Mouse (Mus musculus): ENCODE measurements around the gene Gpr160.
"Not testable (repeated sequence)": the region's sequence is repeated elsewhere in the genome, so short reads cannot be mapped to it uniquely, and the experiment has no call there.

Gene Gpr160

DNA sequence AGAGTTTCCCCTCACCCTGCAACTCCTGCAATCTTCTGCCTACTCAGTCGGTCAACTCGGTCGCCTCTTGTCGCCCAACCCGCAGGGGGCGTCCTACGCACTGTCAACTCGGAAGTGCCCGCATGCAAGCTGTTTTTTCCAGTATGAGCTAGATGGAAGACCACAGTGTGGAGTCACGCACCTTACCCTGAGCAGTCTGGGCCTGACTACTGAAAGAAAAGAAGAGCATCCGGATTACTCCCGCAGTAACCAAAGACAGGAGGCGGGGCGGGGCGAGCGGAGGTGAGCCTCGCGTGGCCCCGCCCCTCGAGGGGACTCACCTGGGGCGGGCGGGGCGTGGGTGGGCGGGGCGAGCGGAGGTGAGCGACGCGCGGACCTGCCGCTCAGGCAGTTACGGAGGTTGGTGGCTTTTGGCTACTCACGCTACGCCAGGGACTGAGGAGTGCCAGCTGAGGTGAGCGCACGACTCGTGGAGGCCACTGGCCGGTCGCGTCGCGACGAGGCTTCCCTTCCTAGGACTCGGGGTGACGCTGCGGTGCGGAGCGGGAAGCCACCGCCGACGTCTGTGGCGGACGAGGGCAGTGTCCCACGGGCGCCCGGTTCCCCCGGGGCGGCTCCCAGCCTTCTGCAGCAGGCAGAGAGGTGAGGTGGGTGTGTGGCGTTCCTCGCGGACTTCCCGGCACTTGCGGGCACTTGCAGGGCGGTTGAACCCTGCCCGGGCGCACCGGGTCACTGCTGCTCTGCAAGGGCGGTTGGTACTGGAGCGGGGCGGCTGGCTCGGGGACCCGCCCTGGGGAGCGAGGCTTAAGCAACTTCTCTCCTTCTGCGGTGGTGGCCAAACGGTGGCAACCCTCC is at the start of gene Gpr160:
Gene Gpr160, plus strand, starts transcription at position 347 of the 855 bp plus-strand sequence.
- DNase-seq (ENCODE audit: low spot score in 2 of 2): peak; percentile 16 to 56

- DNase-seq (ENCODE audit: low spot score in 2 of 2): no peak
Measured at GRCm38 (mm10) chr3:30812881-30813280, 42.9 kb upstream of the Gpr160 start.

DNA sequence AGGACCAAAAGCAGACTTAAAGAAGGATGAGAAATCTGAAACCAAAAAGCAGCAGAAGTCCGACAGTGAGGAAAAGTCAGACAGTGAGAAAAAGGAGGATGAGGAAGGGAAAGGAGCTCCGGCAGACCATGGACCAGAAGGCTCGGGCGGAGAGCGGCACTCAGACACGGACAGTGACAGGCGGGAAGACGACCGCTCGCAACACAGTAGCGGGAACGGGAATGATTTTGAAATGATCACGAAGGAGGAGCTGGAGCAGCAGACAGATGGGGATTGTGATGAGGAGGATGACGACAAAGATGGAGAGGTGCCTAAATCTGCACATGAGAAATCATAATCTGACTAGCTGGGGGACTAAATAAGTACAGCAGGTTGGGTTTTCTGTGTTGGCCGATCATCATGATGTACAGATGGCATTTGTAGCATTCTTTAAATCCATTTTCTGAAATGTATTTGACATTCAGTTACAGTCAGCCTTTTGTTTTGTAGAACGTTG is 37.1 kb upstream of the Gpr160 start:
- DNase-seq (ENCODE audit: low spot score in 2 of 2): no peak

DNA sequence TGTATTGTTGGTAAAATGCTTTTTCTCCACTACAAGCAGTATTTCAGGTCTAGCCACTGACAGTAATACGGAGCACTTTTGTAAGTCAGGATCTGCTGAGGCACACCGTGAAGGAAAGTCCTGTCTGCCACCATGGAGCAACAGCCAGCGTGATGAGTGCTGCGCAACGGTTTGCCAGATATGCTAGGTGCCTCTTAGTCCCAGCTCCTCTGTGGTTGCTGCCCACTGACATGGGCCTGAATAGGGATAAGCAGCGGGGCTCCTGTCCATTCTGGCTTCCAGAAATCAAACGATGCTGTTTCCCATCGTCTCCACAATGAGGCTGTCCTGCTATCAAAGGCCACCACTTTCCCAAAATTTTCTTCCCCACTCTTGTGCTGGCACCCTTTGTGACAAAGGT is 33.6 kb upstream of the Gpr160 start:
- no peak for DNase-seq (ENCODE audit: low spot score in 2 of 2)

GRCm38 (mm10) chr3:30826069-30826468 is 29.7 kb upstream of the Gpr160 start:
- DNase-seq (ENCODE audit: low spot score in 2 of 2): no peak

DNA sequence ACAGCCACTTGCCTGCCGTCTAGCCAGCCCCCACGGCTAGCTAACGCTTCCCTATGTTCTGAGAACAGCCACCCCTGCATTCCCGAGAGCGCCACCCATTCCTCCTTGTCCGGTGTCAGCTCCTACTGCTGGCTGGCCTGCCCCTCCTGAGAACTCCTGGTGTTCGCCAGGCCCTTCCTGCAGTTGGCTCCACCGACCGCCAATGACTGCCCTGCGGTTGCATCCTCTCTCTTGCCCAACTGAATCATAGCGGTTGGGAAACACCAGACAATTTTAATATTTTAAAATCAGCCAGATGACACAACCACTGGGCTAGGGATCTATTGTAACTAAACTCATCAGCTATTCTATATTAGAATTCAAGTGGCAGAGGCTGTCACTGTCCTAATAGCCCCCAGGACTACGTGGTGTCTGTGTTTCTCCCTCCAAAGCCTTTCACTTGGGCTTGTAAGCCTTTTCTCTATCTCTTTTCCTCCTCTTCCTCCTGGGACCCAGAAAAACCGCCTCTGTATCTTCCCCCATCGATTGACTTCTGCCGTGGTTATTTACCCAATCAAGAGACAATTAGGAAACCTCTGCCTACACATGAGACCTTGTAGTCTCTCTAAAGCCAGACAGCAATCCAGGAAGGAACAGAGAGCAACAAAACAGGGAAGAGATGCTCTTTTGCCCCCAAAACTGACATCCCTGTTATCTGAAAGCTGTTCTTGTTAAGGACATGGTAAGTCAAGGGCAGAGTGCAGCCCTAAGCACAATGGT is 23.7 kb upstream of the Gpr160 start:
- DNase-seq (ENCODE audit: low spot score in 2 of 2): no peak

DNA sequence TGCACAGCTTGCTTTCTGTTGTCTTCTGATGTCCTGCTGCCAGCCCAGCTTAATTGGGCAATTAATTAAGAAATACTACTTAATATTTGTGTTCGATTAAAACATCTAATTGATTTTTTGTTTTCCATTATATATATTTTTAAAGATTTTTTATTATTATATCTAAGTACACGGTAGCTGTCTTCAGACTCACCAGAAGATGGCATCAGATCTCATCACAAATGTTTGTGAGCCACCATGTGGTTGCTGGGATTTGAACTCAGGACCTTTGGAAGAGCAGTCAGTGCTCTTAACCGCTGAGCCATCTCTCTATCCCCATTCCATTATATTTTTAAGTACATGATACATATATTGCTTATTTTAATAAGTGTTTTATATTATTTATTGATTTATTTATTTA is 22.5 kb upstream of the Gpr160 start:
- no peak for DNase-seq (ENCODE audit: low spot score in 2 of 2)

DNA sequence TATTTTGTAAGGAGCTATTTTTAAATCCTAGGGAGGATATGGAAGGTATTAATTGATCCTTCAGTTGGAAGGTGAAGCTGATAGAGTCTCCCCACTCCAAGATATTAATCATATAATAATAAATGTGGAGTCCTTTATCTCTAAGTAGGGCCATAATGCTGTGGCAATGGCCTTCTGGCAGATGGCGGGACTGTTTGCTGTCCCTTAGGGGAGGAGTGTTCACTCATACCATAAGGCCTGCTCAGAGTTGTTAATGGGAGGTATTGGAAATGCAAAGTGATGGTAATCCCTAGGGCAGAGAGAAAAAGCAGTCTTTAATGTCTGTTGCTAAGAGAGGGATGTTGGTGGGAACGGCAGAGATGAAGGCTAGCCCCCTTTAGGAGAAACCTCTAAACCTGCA is 10.0 kb upstream of the Gpr160 start:
- DNase-seq (ENCODE audit: low spot score in 2 of 2): no peak

GRCm38 (mm10) chr3:30847413-30847812 is 8.3 kb upstream of the Gpr160 start:
- no peak for DNase-seq (ENCODE audit: low spot score in 2 of 2)

DNA sequence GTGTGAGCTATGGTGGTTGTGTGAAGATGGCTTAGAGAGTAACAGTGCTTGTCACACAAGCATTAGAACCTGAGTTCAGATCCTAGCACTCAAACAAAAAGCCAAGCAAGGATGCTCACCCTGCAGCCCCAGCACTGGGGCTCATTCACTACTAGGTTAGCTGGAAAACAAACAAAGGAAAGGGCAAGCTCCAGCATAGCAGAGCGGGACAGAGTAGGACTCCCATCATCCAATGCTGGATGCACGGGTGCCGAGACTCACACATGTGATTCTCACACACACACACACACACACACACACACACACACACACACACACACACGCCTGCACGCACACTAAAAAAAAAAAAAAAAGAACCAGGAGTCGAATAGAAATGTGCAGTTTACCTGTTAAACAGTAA is 4.3 kb upstream of the Gpr160 start:
- DNase-seq (ENCODE audit: low spot score in 2 of 2): no peak

- DNase-seq (ENCODE audit: low spot score in 2 of 2): no peak
Measured at GRCm38 (mm10) chr3:30853596-30853995, 2.2 kb upstream of the Gpr160 start.

DNA sequence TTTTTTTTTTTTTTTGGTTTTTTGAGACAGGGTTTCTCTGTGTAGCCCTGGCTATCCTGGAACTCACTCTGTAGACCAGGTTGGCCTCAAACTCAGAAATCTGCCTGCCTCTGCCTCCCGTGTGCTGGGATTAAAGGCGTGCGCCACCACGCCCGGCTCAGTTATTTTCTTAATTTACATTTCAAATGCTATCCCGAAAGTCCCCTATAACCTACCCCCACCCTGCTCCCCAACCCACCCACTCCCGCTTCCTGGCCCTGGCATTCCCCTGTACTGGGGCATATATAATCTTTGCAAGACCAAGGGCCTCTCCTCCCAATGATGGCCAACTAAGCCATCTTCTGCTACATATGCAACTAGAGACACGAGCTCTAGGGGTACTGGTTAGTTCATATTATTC is 3.8 kb downstream of the Gpr160 start:
- not testable (repeated sequence) for DNase-seq (ENCODE audit: low spot score in 2 of 2)

- DNase-seq (ENCODE audit: low spot score in 2 of 2): no peak
Measured at GRCm38 (mm10) chr3:30860705-30861104, 5.0 kb downstream of the Gpr160 start.

GRCm38 (mm10) chr3:30863712-30864435 is 8.1 kb downstream of the Gpr160 start:
- DNase-seq (ENCODE audit: low spot score in 2 of 2): no peak

GRCm38 (mm10) chr3:30864640-30865039 is 8.9 kb downstream of the Gpr160 start:
- peak; percentile 8 to 10 for DNase-seq (ENCODE audit: low spot score in 2 of 2)

- DNase-seq (ENCODE audit: low spot score in 2 of 2): no peak
Measured at GRCm38 (mm10) chr3:30868176-30868575, 12.4 kb downstream of the Gpr160 start.

- no peak for DNase-seq (ENCODE audit: low spot score in 2 of 2)
Measured at GRCm38 (mm10) chr3:30868625-30869024, 12.9 kb downstream of the Gpr160 start.

DNA sequence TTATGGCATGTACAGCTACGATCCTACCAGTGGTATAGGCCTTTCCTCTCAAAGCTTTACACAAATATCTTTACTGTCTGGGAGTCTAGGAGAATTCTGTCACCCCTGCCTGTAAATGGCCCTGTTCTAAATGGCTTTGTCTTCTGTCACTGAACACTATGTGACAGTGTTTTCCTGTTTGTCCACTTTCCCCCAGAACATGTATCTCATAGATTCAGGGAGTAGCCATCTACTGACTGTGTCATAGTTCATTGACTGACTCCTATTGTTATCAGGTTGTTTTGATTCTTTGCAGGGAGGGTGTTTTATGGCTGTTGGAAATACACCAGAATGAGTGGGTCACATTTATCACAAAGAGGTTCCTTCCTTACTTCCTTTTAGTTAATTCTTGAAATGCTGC is 14.2 kb downstream of the Gpr160 start:
- DNase-seq (ENCODE audit: low spot score in 2 of 2): no peak

GRCm38 (mm10) chr3:30876709-30877108 is 21.0 kb downstream of the Gpr160 start:
- DNase-seq (ENCODE audit: low spot score in 2 of 2): no peak

DNA sequence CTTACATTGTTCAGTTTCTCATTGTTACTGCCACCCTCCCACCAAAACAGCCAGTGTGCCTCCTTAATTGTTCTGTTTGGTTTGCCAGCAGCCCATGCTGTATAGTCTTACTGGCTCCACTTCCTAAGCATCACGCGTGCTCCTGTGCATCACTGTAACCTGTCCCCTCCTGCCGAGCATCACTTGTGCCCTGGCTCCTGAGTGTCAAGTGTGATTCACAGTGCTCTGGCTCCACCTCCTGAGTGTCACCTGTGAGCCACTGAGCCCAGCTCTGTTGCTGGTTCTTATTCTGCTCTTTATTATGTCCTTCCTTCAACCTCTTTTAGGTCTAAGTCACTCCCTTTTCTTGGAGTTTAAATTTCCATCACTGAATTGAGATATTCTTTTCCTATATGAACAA is 31.7 kb downstream of the Gpr160 start:
- no peak for DNase-seq (ENCODE audit: low spot score in 2 of 2)

- DNase-seq (ENCODE audit: low spot score in 2 of 2): no peak
Measured at GRCm38 (mm10) chr3:30889014-30889413, 33.3 kb downstream of the Gpr160 start.

GRCm38 (mm10) chr3:30896721-30897120 is 41.0 kb downstream of the Gpr160 start:
- DNase-seq (ENCODE audit: low spot score in 2 of 2): no peak

All from left cerebral cortex, adult 9 months (tissue).